Mouse (Mus musculus): ENCODE data around the gene Cap2.
A peak's percentile ranks its signal among the peaks of the same experiment; 100 is the strongest.

Cap2 gene

GRCm38 (mm10) chr13:46632796-46633195, 131.1 kb downstream of the Cap2 start:
- DNase-seq (ENCODE audit: low read depth, low spot score), result no peak

DNA sequence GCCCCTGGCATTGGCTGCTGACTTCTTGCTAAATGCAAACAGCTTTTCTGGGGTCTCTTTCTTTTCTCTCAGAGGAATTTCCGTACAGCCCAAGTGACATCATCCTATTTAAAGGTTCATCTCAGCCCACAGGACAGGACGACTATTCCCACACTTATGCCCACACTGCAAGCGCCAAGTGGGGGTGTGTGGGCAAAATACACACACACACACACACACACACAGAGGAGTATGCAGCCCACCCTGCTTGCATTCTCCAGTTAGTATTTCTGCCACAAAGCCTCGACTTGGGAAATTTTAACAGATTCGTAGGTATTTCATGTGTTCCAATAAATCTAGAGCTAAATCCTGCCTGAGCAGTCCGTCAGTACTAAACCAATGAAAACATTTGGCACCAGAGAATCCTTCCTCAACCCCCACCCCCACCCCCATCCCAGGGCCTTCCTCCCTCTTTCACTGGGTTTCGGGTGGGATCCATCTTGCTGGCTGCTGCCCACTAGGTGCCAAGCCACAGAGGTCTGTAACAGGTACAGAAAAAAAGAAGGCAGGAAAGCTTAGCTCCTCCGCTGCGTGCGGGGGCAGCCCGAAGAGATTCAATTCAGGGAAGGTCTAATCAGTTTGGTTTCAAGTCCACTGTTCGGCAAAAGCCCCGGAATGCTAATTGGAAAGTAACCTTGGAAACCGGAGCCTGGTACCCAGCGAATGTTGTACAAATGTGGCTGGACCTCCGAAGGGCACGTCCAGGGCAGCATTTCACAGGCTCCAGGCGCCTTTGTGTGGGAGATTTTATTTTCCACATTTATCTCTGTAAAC, 131.9 kb downstream of the Cap2 start:
- no peak for DNase-seq (ENCODE audit: low read depth, low spot score)

- no peak for DNase-seq (ENCODE audit: low read depth, low spot score)
Observed at GRCm38 (mm10) chr13:46634133-46634488, 132.5 kb downstream of the Cap2 start.

DNA sequence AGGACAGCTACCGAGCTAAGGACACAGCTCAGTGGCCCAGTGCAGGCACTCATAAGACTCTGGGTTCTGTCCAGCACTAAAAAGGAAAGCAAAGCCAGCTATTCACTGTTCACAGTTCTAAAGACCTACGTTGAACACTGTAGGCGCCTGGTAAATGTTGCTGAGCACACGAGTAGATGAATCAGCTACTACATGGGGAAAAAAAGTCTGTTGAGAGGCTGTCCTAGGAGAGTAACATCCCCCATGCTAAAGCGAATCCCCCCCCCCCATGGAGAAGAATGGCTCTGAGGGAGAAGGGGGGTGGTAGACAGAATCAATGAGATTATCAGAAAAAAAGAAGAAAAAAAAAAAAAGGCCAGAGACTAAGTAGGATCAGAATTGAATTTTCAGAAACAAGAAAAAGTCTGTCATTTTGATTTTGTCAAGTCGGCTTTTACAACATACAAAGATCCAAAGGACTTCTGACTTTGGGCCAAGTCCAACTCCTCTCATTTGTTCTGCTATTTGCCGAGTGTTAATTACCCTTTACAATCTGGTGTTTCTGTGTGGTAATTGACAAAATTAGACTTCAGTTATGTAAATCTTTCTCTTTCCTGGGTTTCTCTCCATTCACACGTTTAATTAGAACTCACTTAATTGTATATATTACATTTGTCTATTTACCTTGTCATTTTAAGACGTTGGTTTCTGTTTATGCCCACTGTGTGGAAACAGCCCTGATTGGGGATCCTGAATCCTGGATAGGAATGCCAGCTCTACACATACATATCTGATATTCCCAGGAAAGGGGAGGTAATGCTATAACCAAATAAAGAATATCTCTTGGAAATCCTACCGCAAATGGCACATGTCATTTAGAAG, 139.2 kb downstream of the Cap2 start:
- DNase-seq (ENCODE audit: low read depth, low spot score), result no peak

DNA sequence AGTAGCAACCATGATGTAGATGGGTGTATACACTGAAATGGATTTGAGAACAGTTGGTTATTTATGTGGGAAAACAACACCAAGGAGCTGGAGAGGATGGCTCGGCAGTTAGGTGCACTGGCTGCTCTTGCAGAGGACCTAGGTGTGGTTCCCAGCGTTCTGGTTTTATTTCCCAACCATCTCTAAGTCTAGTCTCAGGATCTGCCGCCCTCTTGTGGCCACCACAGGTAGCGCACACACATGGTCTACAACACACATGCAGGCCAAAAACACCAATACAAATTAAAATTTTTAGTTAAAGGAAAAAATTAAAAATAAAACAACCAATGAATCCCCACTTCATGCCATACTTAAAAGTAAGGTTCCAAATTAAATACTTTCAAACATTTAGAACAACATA, 140.7 kb downstream of the Cap2 start:
- DNase-seq (ENCODE audit: low read depth, low spot score), result no peak

GRCm38 (mm10) chr13:46644175-46644574, 142.5 kb downstream of the Cap2 start:
- DNase-seq (ENCODE audit: low read depth, low spot score), result no peak

- no peak for DNase-seq (ENCODE audit: low read depth, low spot score)
Observed at GRCm38 (mm10) chr13:46645476-46645875, 143.8 kb downstream of the Cap2 start.

DNA sequence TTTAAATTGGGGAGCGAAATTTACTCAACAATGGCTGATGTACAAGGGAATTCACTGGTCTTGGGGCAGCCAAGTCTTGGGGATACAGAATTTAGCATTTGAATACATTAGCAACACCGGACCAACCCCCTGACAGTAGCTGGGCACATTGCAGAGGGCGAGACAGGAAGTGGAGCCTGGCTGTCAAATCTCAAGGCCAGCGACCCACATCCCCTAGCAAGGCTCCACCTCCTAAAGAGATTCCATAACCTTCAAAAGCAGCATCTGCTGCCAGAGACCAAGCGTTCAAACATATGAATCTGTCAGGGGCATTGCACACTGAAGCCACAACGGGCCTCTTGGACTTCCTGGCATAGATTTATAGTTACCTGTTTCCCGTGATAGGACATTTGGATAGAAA, 150.2 kb downstream of the Cap2 start:
- DNase-seq (ENCODE audit: low read depth, low spot score), result no peak

DNA sequence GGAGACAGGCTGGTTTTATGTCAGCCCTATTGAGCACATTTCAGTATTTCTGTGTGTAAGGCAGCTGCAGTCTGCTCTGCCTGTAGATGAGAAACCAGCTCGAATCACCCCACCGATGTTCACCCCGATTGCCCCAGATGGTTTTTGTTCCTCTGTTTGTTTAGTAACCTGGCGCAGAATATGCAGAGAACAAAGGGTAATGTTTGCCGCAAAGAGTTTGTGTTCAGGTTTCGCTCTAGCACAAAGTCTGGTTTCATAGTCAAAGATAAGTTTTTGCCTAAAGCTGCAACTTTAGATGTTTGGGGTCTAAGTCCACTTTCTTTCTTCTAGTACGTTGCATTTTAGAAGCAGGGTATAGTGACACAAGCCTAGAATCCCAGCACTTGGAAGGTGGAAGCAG, 151.0 kb downstream of the Cap2 start:
- no peak for DNase-seq (ENCODE audit: low read depth, low spot score)

DNA sequence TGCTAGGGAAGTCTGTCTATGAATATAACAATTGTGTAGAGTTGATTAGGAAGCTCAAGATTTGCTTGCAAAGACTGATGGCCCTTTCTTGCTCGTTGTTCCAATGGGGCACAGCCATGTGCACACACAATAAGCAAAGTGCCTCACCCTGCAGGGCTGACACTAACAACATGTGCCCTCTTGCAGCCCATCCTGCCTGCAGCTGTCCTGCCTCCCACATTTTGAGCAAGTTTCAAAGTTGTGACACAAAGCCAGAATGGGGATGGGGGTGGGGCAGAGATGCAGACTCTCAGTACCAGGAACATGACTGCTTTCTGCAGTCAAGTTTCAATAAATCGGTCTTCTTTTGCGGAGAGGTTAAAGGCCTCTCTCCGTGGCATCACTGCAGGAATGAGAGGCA, 152.0 kb downstream of the Cap2 start:
- DNase-seq (ENCODE audit: low read depth, low spot score), result no peak

GRCm38 (mm10) chr13:46654566-46654965, 152.9 kb downstream of the Cap2 start:
- no peak for DNase-seq (ENCODE audit: low read depth, low spot score)

DNA sequence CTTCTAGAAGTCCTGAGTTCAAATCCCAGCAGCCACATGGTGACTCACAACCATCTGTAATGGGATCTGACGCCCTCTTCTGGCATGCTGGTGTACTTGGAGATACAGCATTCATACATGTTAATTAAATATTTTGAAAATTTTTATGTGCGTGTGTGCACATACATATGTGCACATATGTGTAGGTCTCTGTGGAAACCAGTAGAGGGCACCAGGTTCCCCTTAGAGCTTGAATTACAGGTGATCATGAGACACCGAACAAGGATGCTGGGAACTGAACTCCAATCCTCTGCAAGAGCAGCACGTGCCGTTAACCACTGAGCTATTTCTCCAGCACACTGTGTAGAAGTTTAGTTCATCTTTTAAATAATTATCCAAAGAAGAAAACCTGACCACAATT, 157.6 kb downstream of the Cap2 start:
- DNase-seq (ENCODE audit: low read depth, low spot score), result no peak

DNA sequence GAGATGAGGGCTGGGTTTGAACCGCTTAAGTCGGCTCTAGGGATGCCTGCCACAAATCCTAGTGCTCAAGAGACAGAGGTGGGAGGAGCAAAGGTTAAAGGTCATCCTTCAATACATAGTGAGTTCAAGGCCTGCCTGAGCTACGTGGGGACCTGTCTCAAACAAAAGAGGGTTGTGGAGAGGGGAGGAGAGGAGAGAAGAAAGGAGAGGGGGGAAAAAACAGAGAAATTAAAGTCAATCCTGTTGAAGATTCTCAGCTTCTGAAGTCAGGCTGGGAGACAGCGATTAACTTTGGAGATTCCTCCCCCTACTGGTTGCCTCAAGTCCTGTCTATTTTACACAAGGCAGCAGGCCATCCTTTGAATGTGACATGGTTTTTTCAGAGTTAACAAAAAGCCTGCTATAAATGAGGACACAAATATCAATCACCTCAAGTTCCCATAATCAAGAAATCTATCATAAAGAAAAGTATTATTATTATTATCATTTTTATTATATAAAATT, 161.9 kb downstream of the Cap2 start:
- DNase-seq (ENCODE audit: low read depth, low spot score), result peak; percentile 16

GRCm38 (mm10) chr13:46669048-46669619, 167.5 kb downstream of the Cap2 start, which contains the start of gene Fam8a1:
TSS of gene Fam8a1 (plus strand) at chr13:46669522.
- peak; percentile 85 for DNase-seq (ENCODE audit: low read depth, low spot score)

GRCm38 (mm10) chr13:46669620-46670271, 168.1 kb downstream of the Cap2 start:
- no peak for DNase-seq (ENCODE audit: low read depth, low spot score)

GRCm38 (mm10) chr13:46670514-46670913, 168.9 kb downstream of the Cap2 start:
- DNase-seq (ENCODE audit: low read depth, low spot score), result no peak

GRCm38 (mm10) chr13:46674601-46675000, 173.0 kb downstream of the Cap2 start:
- no peak for DNase-seq (ENCODE audit: low read depth, low spot score)

DNA sequence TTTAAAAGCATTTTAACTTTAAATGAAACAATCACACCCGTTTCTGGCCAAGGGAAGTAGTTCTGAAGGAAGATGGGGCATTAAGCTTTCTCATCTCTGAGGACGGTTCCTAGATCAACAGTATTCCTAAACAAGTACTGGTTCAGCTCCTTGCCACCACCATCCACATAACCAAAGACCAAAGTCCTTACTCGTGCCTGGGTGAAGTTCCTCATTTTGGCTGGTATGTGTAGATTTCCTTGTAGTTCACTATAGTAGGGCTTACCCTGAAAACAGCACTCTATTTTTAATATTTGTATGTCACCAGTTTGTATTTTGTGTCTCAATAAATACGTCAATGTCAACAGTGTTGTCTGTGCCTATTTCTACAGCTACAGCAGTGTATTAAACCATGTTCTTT, 176.1 kb downstream of the Cap2 start:
- no peak for DNase-seq (ENCODE audit: low read depth, low spot score)

- no peak for DNase-seq (ENCODE audit: low read depth, low spot score)
Observed at GRCm38 (mm10) chr13:46682921-46683320, 181.3 kb downstream of the Cap2 start.

GRCm38 (mm10) chr13:46683370-46683769, 181.7 kb downstream of the Cap2 start:
- no peak for DNase-seq (ENCODE audit: low read depth, low spot score)

DNA sequence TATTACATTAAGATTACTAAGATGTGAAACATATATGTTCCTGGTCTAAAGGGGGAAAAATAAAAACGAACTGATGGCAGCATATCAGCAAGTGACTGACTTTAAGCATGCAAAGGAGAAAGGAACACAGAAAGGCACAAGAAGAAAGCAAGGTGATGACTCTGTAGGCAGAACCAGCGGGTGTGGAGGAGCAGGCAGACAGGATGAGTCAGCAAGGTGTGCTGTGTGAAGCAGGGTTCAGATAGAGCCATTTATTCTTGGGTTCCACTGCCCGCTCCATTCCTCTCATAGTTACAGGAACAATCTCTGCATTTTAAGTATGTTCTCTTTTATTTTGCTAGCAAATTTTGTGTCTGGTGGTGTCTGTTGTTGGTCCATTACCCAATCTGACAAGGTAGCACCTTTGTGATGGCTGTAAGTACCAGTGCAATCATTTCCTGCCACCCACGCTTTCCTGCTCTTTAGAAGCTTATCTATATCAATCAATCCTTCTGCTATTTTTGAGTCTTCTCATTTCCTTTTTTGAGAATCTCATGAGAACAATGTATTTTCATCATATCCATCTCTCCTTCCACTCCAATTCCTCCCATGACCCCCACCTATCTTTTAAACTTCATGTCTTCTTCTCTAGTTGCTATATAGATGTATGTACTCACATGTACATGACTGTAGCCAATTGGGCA, 189.1 kb downstream of the Cap2 start:
- no peak for DNase-seq (ENCODE audit: low read depth, low spot score)
